Mouse (Mus musculus) frontal cortex, postnatal 10 days (tissue): ENCODE measurements around the gene Akirin1.

Experiments used
- DNase-seq, 2 experiments: peaks; one replicate each; pipeline ENCODE4 v3.0.0; 2022; ENCODE audit warnings: low spot score in 2 of 2, mixed read lengths in 1 of 2

Gene Akirin1

GRCm38 (mm10) chr4:123718434-123718780 is 31.7 kb downstream of the Akirin1 start:
- no peak for DNase-seq

GRCm38 (mm10) chr4:123717574-123718433 is 32.3 kb downstream of the Akirin1 start, which contains the start of gene Ndufs5:
Ndufs5 (minus strand) TSS chr4:123718202.
- peak; percentile 91 to 96 for DNase-seq

GRCm38 (mm10) chr4:123712431-123712830 is 37.7 kb downstream of the Akirin1 start:
- DNase-seq, result no peak

- DNase-seq, result no peak
These were observed 42.8 kb downstream of the Akirin1 start for GRCm38 (mm10) chr4:123707340-123707739.

- DNase-seq, result no peak
These were observed 44.8 kb downstream of the Akirin1 start for GRCm38 (mm10) chr4:123705340-123705739.

- DNase-seq, result no peak
These were observed 56.8 kb downstream of the Akirin1 start for GRCm38 (mm10) chr4:123693384-123693783.

- no peak for DNase-seq
These were observed 58.1 kb downstream of the Akirin1 start for GRCm38 (mm10) chr4:123692071-123692470.

- DNase-seq, result no peak
These were observed 59.8 kb downstream of the Akirin1 start for GRCm38 (mm10) chr4:123690311-123690710.

GRCm38 (mm10) chr4:123687025-123687781 is 62.9 kb downstream of the Akirin1 start:
- DNase-seq, result peak in 1 of 2 experiments; percentile 22

- peak in 1 of 2 experiments; percentile 35 for DNase-seq
These were observed 63.6 kb downstream of the Akirin1 start for GRCm38 (mm10) chr4:123686368-123687024.

- no peak for DNase-seq
These were observed 64.5 kb downstream of the Akirin1 start for GRCm38 (mm10) chr4:123685506-123686242.

- no peak for DNase-seq
These were observed 65.1 kb downstream of the Akirin1 start for GRCm38 (mm10) chr4:123685046-123685445.
